Comparison of ENCODE assay signal across 21 mouse cellular contexts in the genomic region with DNA sequence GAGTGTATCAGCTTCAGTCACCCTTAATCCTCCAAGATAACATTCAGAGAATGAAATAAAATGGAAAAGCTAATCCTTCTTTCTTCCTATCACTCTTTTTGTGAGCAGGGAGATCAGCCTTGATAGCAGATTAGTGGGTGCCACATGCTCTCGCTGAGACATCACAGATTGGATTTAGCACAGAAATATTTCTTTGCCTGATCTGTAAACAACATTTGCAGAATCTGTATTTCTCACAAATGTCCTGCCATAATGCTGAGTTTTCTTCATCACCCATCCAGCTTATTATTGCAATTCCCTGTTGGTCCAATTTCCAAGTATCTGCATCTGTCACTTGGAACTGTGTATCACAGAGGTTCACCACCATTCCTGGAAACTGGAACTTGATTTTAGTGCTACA.
DNase-seq lines count a peak whose midpoint lies in the region; ATAC-seq and TF ChIP-seq lines count a peak whose summit lies in the region.
"Had no signal": no experiment of that assay in that cellular context is flagged by ENCODE, and none has a peak within 500 bp of the region (broad histone marks: within the 10 kb centered on the region; RNA-seq: fewer than 3 reads in every experiment).

No protein-coding gene starts in this region.

- intact Hi-C loops in heart, postnatal 14 days (cut with DNase I), result no loop called here

- no peak for TF ChIP-seq CTCF in layer of hippocampus, adult 2 months (conservative IDR thresholded peaks at IDR 0.05)

- H3K36me3 ChIP-seq in forebrain, embryonic 14.5 days (ENCODE audit: control insufficient read depth, insufficient read depth, low read length), result no peaks in the 10 kb centered on the region
- H3K36me3 ChIP-seq in forebrain, embryonic 10.5 days (replicated peaks), result no peaks in the 10 kb centered on the region
- H3K36me3 ChIP-seq: embryonic facial prominence, embryonic 10.5 days; G1E; heart, embryonic 13.5 days; hindbrain, embryonic 12.5 days had no signal

- no peaks in the 10 kb centered on the region for H3K27me3 ChIP-seq in forebrain, embryonic 14.5 days (replicated peaks; ENCODE audit: control insufficient read depth, insufficient read depth, low read length)
- no peaks in the 10 kb centered on the region for H3K27me3 ChIP-seq in forebrain, embryonic 10.5 days (ENCODE audit: poor library complexity, severe bottlenecking)
- H3K27me3 ChIP-seq: heart, embryonic 13.5 days; hindbrain, embryonic 12.5 days had no signal

- no peak overlapping the region for H3K4me3 ChIP-seq in forebrain, embryonic 14.5 days (ENCODE audit: low read depth, low read length)
- no peak overlapping the region for H3K4me3 ChIP-seq in forebrain, embryonic 10.5 days
- no peak overlapping the region for H3K4me3 ChIP-seq in layer of hippocampus, adult 2 months
- H3K4me3 ChIP-seq: embryonic facial prominence, embryonic 10.5 days; heart, embryonic 13.5 days; hindbrain, embryonic 12.5 days had no signal

- no peak overlapping the region for H3K27ac ChIP-seq in forebrain, embryonic 14.5 days (ENCODE audit: low read depth, low read length)
- no peak overlapping the region for H3K27ac ChIP-seq in forebrain, embryonic 10.5 days
- no peak overlapping the region for H3K27ac ChIP-seq in layer of hippocampus, adult 2 months
- H3K27ac ChIP-seq: embryonic facial prominence, embryonic 10.5 days; heart, embryonic 13.5 days; hindbrain, embryonic 12.5 days had no signal

- H3K4me1 ChIP-seq in forebrain, embryonic 14.5 days (ENCODE audit: control insufficient read depth, insufficient read depth, low read length), result no peaks in the 10 kb centered on the region
- no peaks in the 10 kb centered on the region for H3K4me1 ChIP-seq in forebrain, embryonic 10.5 days
- H3K4me1 ChIP-seq: embryonic facial prominence, embryonic 10.5 days; heart, embryonic 13.5 days; hindbrain, embryonic 12.5 days had no signal

- H3K4me2 ChIP-seq in forebrain, embryonic 14.5 days (ENCODE audit: low read length), result no peak overlapping the region
- H3K4me2 ChIP-seq: heart, embryonic 13.5 days; hindbrain, embryonic 12.5 days had no signal

- WGBS in forebrain, embryonic 14.5 days, result 65% methylated on average over 1 of the region's 1 CpGs
- 66% methylated on average over 1 of the region's 1 CpGs for WGBS in forebrain, embryonic 10.5 days

- H3K9me3 ChIP-seq in forebrain, embryonic 14.5 days (replicated peaks; ENCODE audit: control insufficient read depth, low read length), result no peaks in the 10 kb centered on the region
- no peaks in the 10 kb centered on the region for H3K9me3 ChIP-seq in forebrain, embryonic 10.5 days
- H3K9me3 ChIP-seq: embryonic facial prominence, embryonic 10.5 days; G1E; heart, embryonic 13.5 days; hindbrain, embryonic 12.5 days had no signal

- H3K9ac ChIP-seq in forebrain, embryonic 14.5 days (ENCODE audit: low read length), result no peak overlapping the region
- H3K9ac ChIP-seq: heart, embryonic 13.5 days; hindbrain, embryonic 12.5 days had no signal

- peak; percentile 43 for DNase-seq in forebrain, embryonic 14.5 days (ENCODE audit: low spot score)
- no peak for DNase-seq in forebrain, embryonic 10.5 days (ENCODE audit: extremely low spot score, low spot score)
- DNase-seq in layer of hippocampus, adult 2 months (ENCODE audit: low spot score in 2 of 2), result peak; percentile 9 to 15
- DNase-seq in layer of hippocampus, postnatal 25 days (ENCODE audit: extremely low spot score in 1 of 2, low spot score in 1 of 2), result no peak
- DNase-seq in layer of hippocampus, adult 9-10 months (ENCODE audit: low spot score), result peak; percentile 5
- DNase-seq in thymus, postnatal 36 days, result no peak
- DNase-seq in heart, postnatal 14 days, result no peak
- DNase-seq: adrenal gland, adult 8-10 months; adrenal gland, postnatal 36 days; B cell, adult 2 months; cerebellum, adult 2 months; gastrocnemius, postnatal 36 days; heart, adult 11 months; heart, postnatal 4 days had no signal

- peak; percentile 29; the same call in 1 of the 2 replicates for ATAC-seq in forebrain, embryonic 14.5 days
- ATAC-seq: CD4-positive, CD25-positive, alpha-beta regulatory T cell, adult 4 months; hindbrain, embryonic 16.5 days; inflammation-experienced regulatory T-cells, adult 6 months had no signal

Comparison
In these comparisons a context has a peak if more than half of its experiments do, and no peak if none do; other contexts are left out.
1. DNase-seq: peak in forebrain, embryonic 14.5 days (single experiment), layer of hippocampus, adult 2 months (2 of 2) and layer of hippocampus, adult 9-10 months (single experiment); none in forebrain, embryonic 10.5 days (single experiment), layer of hippocampus, postnatal 25 days (0 of 2), thymus, postnatal 36 days (0 of 2) and heart, postnatal 14 days (0 of 2).